Mouse (Mus musculus) limb, embryonic 14.5 days (tissue): ENCODE results near the gene Dnmt1. TPM values are rescaled to one million over a fixed set of nuclear protein-coding genes. Genes with fewer than 3 reads are reported as not detected.

ENCODE experiments used
- ATAC-seq: fragments of 200-750 bp; cut with Nextera tagmentation; 2 replicates; pipeline ENCODE4 v1.8.0; 2017; ENCODE audit warnings: low read depth, moderate number of reproducible peaks, moderate TSS enrichment; ENCODE audit not compliant: low FRiP score
- DNase-seq: peaks from one replicate; pipeline ENCODE4 v3.0.0-alpha.2; 2015; ENCODE audit warnings: low spot score
- H3K27ac ChIP-seq: fragments of 300-500 bp; sonication (generic); replicated peaks from 2 replicates; pipeline ENCODE4 v1.5.1; 2014; ENCODE audit warnings: low read depth, mild to moderate bottlenecking, low read length, moderate library complexity, mixed read lengths
- H3K27me3 ChIP-seq: fragments of 300-500 bp; sonication (generic); 2 replicates; pipeline ENCODE4 v1.6.1; 2014; ENCODE audit warnings: low read length, mixed read lengths; ENCODE audit not compliant: control insufficient read depth, insufficient read depth
- H3K36me3 ChIP-seq: fragments of 300-500 bp; sonication (generic); 2 replicates; pipeline ENCODE4 v1.6.1; 2014; ENCODE audit warnings: mild to moderate bottlenecking, low read length, moderate library complexity, mixed read lengths; ENCODE audit not compliant: control insufficient read depth, insufficient read depth
- H3K4me1 ChIP-seq: fragments of 300-500 bp; sonication (generic); 2 replicates; pipeline ENCODE4 v1.6.1; 2014; ENCODE audit warnings: antibody characterized with exemption, low read length, mixed read lengths; ENCODE audit not compliant: control insufficient read depth, insufficient read depth
- H3K4me2 ChIP-seq: fragments of 300-500 bp; sonication (generic); replicated peaks from 2 replicates; pipeline ENCODE4 v1.6.1; 2014; ENCODE audit warnings: low read depth, mild to moderate bottlenecking, low read length, moderate library complexity; ENCODE audit not compliant: severe bottlenecking
- H3K4me3 ChIP-seq: fragments of 300-500 bp; sonication (generic); replicated peaks from 2 replicates; pipeline ENCODE4 v1.5.1; 2014; ENCODE audit warnings: low read length
- H3K9ac ChIP-seq: fragments of 300-500 bp; sonication (generic); 2 replicates; pipeline ENCODE4 v1.6.1; 2014; ENCODE audit warnings: mild to moderate bottlenecking, low read depth, low read length, moderate library complexity; ENCODE audit not compliant: severe bottlenecking
- H3K9me3 ChIP-seq: fragments of 300-500 bp; sonication (generic); 2 replicates; pipeline ENCODE4 v1.6.1; 2016; ENCODE audit warnings: low read length; ENCODE audit not compliant: control insufficient read depth
- POLR2A ChIP-seq: fragments of 200-500 bp; IDR thresholded peaks from 2 replicates; pipeline ENCODE4 v1.8.0; 2012; ENCODE audit warnings: inconsistent platforms, mild to moderate bottlenecking, moderate library complexity, borderline replicate concordance; ENCODE audit not compliant: insufficient read depth, insufficient read length; ENCODE audit errors: extremely low read depth
- WGBS: fragments of 180-500 bp; shearing (Covaris S2); extraction: QIAGEN DNeasy Blood & Tissue Kit; methylation state at CpG from one replicate; pipeline ENCODE4 v1.1.7; 2014; 5-methylcytosine and 5-hydroxymethylcytosine counted together
- polyA plus RNA-seq, 2 experiments: library from polyadenylated mRNA; depleted of rRNA in 1 of 2; stranded (reverse) in 1 of 2; unstranded in 1 of 2; fragments of >200 nt; fragmentation: Nextera tagmentation in 1 of 2; extraction: Ambion mirVana in 1 of 2; gene quantifications; 2 replicates each; pipeline versions ENCODE4 v1.2.1 to v1.2.3; 2012 to 2014

Dnmt1 gene
- polyA plus RNA-seq, 2 experiments: 62.0 to 115 TPM

DNA sequence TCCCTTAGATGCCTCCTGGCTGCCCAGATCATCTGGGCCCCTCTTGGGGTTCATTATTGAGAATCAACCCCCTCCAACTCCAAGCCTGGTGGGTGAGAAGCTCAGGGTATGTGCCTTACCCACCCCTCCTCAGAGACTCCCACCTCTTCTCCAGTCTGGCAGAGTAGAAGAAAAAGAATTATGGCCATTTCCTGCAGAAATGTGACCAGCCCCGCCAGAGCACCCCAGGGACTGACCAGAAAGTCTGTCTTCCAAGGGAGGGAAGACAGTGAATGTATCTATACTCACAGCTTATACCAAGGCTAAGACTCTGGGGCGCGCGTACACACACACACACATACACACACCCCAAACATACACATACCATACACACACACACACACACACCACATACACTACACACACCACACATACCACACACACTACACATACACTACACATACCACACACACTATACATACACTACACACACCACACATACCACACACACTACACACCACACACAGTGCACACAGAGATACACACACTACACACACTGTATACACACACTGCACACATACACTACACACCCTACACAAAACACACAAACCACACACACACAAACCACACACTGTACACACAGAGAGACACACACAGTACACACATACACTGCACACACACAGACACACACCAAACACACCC lies 13.5 kb upstream of the Dnmt1 start:
- DNase-seq: no peak
- Histone ChIP-seq H3K36me3 (peaks cover 20% of the 10 kb centered on the region), H3K4me1 (peaks cover 45% of the 10 kb centered on the region), H3K4me3 (peak overlapping the region; percentile 28), H3K27ac (peak overlapping the region; percentile 95), H3K27me3 (no peaks in the 10 kb centered on the region), H3K9ac (peak overlapping the region; percentile 59), H3K9me3 (no peaks in the 10 kb centered on the region), H3K4me2 (peak overlapping the region; percentile 70)
- ATAC-seq: no peak
- TF ChIP-seq POLR2A: no peak
- WGBS: 69% methylated on average over 4 of the region's 4 CpGs

DNA sequence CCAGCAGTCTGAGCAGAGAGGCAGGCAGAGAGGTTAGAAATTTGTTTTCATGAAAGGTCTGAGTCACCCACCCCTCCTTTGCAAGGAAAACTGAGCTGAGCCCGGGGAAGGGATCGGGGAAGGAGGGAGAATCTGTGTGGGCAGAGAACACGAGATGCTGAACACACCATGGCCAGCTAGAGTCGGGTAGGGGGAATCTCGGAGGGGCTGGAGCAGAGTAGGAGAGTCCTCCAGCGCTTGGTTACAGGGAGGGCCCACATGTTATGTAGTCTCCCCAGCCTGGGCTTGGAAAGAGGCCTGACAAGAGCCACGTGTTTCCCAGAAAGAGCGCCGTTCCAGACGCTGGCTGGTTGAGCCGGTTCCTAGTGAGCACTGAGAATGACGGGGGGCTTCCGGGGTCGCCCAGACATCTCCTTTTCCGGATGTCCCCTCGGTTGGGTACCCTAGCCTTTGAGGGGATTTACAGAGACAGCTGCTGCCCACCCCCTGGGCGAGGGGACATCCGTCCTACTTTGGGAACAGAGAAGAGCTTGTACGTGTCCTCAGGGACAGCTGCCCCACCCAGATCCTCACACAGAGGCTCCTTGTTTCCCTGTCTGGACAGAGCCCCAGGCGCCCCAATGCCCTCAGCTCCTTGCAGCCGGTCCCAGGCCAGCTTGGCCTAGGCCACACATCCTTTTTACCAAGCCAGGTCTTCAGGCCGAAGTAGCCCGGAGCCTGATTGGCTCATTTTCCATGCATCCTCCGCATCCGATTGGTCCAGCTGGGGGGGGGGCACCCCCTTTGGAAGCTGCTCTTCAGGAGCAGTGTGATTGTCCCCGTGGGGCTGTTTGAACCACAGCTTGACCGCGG lies 12.7 kb upstream of the Dnmt1 start:
- no peaks in the 10 kb centered on the region for H3K27me3 ChIP-seq
- H3K4me3 ChIP-seq: peak overlapping the region; percentile 28
- H3K4me1 ChIP-seq: peaks cover 45% of the 10 kb centered on the region
- H3K4me2 ChIP-seq: peak overlapping the region; percentile 70
- H3K9me3 ChIP-seq: no peaks in the 10 kb centered on the region
- 15% methylated on average over 28 of the region's 28 CpGs for WGBS
- peak overlapping the region; percentile 59 for H3K9ac ChIP-seq
- ATAC-seq (peak; percentile 56), DNase-seq (peak; percentile 78)
- TF ChIP-seq POLR2A: no peak
- H3K27ac ChIP-seq: peak overlapping the region; percentile 95
- peaks cover 27% of the 10 kb centered on the region for H3K36me3 ChIP-seq

DNA sequence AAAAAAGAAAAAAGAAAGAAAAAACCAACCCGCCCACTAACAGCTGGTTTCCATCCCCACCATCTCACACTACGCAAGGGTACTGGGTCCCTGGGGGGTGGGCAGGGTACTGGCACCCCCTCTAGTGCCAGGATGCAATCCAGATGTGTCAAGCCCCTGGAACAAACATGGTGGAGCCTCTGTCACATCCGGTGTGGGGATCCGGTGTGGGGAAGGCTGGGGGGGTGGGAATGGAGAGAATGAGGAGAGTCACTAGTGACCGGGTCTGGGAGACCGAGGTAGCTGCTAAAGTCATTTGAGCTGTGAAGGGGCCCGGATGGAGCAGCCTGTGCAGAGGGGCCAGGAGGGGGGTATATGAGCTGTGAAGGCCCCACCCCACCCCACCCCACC lies 12.1 kb upstream of the Dnmt1 start:
- Histone ChIP-seq H3K4me1 (peaks cover 41% of the 10 kb centered on the region), H3K9ac (peak overlapping the region; percentile 59), H3K27me3 (no peaks in the 10 kb centered on the region), H3K4me2 (peak overlapping the region; percentile 70), H3K9me3 (no peaks in the 10 kb centered on the region), H3K36me3 (peaks cover 34% of the 10 kb centered on the region), H3K27ac (peak overlapping the region; percentile 95), H3K4me3 (peak overlapping the region; percentile 4; the same call in 1 of the 2 replicates)
- 18% methylated on average over 7 of the region's 7 CpGs for WGBS
- peak; percentile 73 for ATAC-seq
- no peak for TF ChIP-seq POLR2A
- peak; percentile 80 for DNase-seq

DNA sequence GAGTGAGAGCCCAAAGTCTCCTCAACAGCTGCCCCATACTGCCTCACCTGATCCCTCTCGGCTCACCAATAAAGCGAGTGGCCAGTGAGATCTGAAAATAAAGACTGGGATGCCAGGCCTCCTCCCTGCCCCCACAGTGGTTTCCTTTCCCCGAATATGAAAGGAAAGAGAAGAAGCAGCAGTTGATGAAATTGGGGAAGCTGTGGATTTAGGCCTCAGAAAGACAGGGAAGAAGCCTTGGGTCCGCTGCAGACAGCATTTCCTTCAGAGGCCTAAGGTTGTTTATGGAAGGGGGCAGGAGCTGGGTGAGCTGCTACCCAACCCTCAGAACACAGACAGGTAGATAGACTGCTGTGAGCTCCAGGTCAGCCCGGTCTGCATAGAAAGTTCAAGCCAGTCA lies 7.1 kb upstream of the Dnmt1 start:
- no peak for ATAC-seq
- H3K4me2 ChIP-seq: no peak overlapping the region

DNA sequence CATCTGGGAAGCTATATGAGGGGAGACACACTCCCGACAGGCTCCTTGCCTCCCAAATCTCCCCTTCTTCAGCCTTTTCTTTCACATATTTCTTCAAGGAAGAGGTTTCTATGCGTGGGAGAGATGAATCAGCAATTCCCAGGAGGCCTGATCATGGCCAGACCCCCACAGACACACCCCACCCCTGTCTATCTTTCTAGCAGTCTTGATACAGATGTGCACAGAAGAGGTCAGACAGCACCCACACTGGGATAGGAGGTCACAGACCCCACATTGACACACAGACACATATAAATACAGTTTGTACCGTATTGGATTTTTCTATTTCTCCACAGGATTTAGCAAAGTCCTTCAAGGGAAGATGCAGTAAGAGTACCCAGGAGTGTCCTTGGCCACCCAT lies 6.3 kb upstream of the Dnmt1 start:
- DNase-seq (no peak), ATAC-seq (no peak)
- WGBS: 81% methylated on average over 3 of the region's 3 CpGs
- peaks cover under 1% of the 10 kb centered on the region for H3K4me1 ChIP-seq
- peaks cover 62% of the 10 kb centered on the region for H3K36me3 ChIP-seq
- no peak for TF ChIP-seq POLR2A
- H3K9me3 ChIP-seq: no peaks in the 10 kb centered on the region
- H3K4me2 ChIP-seq: no peak overlapping the region
- H3K4me3 ChIP-seq: no peak overlapping the region
- no peak overlapping the region for H3K9ac ChIP-seq
- no peak overlapping the region for H3K27ac ChIP-seq
- no peaks in the 10 kb centered on the region for H3K27me3 ChIP-seq

More for the DNA sequence above, 7.1 kb upstream of the Dnmt1 start:
- WGBS: 79% methylated on average over 5 of the region's 5 CpGs
- H3K27ac ChIP-seq: no peak overlapping the region
- no peak for DNase-seq
- TF ChIP-seq POLR2A: no peak
- peaks cover 62% of the 10 kb centered on the region for H3K36me3 ChIP-seq
- H3K9me3 ChIP-seq: no peaks in the 10 kb centered on the region
- no peaks in the 10 kb centered on the region for H3K27me3 ChIP-seq
- H3K9ac ChIP-seq: no peak overlapping the region
- no peak overlapping the region for H3K4me3 ChIP-seq
- H3K4me1 ChIP-seq: peaks cover 8% of the 10 kb centered on the region
